Comparison of ENCODE assay signal across 14 mouse cellular contexts in the genomic region with DNA sequence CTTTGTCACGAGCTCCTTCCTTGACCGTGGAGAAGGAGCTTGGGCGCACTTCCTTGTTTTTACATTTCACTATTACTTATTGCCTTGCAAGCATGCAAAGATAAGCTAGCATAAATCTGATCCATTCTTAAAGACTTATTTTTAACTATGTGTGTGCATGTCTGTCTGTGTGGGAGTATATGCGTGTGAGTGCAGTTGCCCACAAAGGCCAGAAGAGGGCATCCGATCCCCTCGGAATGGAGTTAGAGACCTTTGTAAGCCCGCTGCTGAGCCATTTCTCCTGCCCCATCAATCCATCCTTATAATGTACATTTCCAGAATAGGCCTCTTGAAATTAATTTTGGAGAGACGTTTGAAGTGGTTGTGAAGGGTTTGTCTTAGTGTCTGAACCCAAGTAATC.
"Had no signal": no experiment of that assay in that cellular context is flagged by ENCODE, and none has a peak within 500 bp of the region (broad histone marks: within the 10 kb centered on the region; RNA-seq: fewer than 3 reads in every experiment).

No protein-coding gene starts in this region.

- H3K9ac ChIP-seq: liver, embryonic 15.5 days; midbrain, embryonic 13.5 days; neural tube, embryonic 12.5 days; stomach, embryonic 15.5 days had no signal

- H3K27me3 ChIP-seq: liver, embryonic 15.5 days; midbrain, embryonic 13.5 days; neural tube, embryonic 12.5 days; stomach, embryonic 15.5 days had no signal

- H3K36me3 ChIP-seq: limb, embryonic 10.5 days; liver, embryonic 15.5 days; midbrain, embryonic 13.5 days; neural tube, embryonic 12.5 days; stomach, embryonic 15.5 days had no signal

- H3K4me3 ChIP-seq: limb, embryonic 10.5 days; liver, embryonic 15.5 days; midbrain, embryonic 13.5 days; neural tube, embryonic 12.5 days; stomach, embryonic 15.5 days had no signal

- H3K27ac ChIP-seq: limb, embryonic 10.5 days; liver, embryonic 15.5 days; midbrain, embryonic 13.5 days; neural tube, embryonic 12.5 days; stomach, embryonic 15.5 days had no signal

- H3K9me3 ChIP-seq: limb, embryonic 10.5 days; neural tube, embryonic 12.5 days; stomach, embryonic 15.5 days had no signal

- H3K4me1 ChIP-seq: limb, embryonic 10.5 days; liver, embryonic 15.5 days; midbrain, embryonic 13.5 days; neural tube, embryonic 12.5 days; stomach, embryonic 15.5 days had no signal

- DNase-seq: kidney, adult 8-10 months; kidney, postnatal 25 days; layer of hippocampus, adult 9-11 months; lung, adult 2 months; lung, postnatal 36 days; right cerebral cortex, postnatal 4 days; spleen, adult 18-20 months had no signal

- ATAC-seq: lung, postnatal 0 days; midbrain, embryonic 13.5 days had no signal

- H3K4me2 ChIP-seq: liver, embryonic 11.5 days; liver, embryonic 15.5 days; midbrain, embryonic 13.5 days; neural tube, embryonic 12.5 days; stomach, embryonic 15.5 days had no signal
